Mouse (Mus musculus) forebrain, embryonic 16.5 days (tissue): ENCODE results near the gene Gstcd. TPM values are rescaled to one million over a fixed set of nuclear protein-coding genes. Genes with fewer than 3 reads are reported as not detected.
A peak's percentile ranks its signal among the peaks of the same experiment; 100 is the strongest.

Experiments
- ATAC-seq: fragments of 200-750 bp; cut with Nextera tagmentation; 2 replicates; pipeline ENCODE4 v1.8.0; 2017; ENCODE audit warnings: mild to moderate bottlenecking, moderate library complexity
- H3K27ac ChIP-seq: fragments of 300-500 bp; sonication (generic); 2 replicates; pipeline ENCODE4 v1.5.1; 2014; ENCODE audit warnings: low read length, control low read depth
- H3K27me3 ChIP-seq: fragments of 300-500 bp; sonication (generic); replicated peaks from 2 replicates; pipeline ENCODE4 v1.6.1; 2014; ENCODE audit warnings: low read length; ENCODE audit not compliant: control insufficient read depth, insufficient read depth
- H3K36me3 ChIP-seq: fragments of 300-500 bp; sonication (generic); 2 replicates; pipeline ENCODE4 v1.6.1; 2014; ENCODE audit not compliant: control insufficient read depth, insufficient read depth
- H3K4me1 ChIP-seq: fragments of 300-500 bp; sonication (generic); replicated peaks from 2 replicates; pipeline ENCODE4 v1.6.1; 2014; ENCODE audit warnings: low read length; ENCODE audit not compliant: control insufficient read depth, insufficient read depth
- H3K4me2 ChIP-seq: fragments of 300-500 bp; sonication (generic); 2 replicates; pipeline ENCODE4 v1.6.1; 2014; ENCODE audit warnings: mild to moderate bottlenecking, low read length, control low read depth
- H3K4me3 ChIP-seq: fragments of 300-500 bp; sonication (generic); replicated peaks from 2 replicates; pipeline ENCODE4 v1.5.1; 2014; ENCODE audit warnings: mild to moderate bottlenecking, low read length, control low read depth
- H3K9ac ChIP-seq: fragments of 300-500 bp; sonication (generic); replicated peaks from 2 replicates; pipeline ENCODE4 v1.6.1; 2014; ENCODE audit warnings: low read depth, low read length, control low read depth
- H3K9me3 ChIP-seq: fragments of 300-500 bp; sonication (generic); 2 replicates; pipeline ENCODE4 v1.6.1; 2016; ENCODE audit warnings: low read length; ENCODE audit not compliant: control insufficient read depth
- WGBS: fragments of 180-500 bp; shearing (Covaris S2); extraction: QIAGEN DNeasy Blood & Tissue Kit; methylation state at CpG from one replicate; pipeline ENCODE4 v1.1.7; 2014; 5-methylcytosine and 5-hydroxymethylcytosine counted together
- polyA plus RNA-seq: library from polyadenylated mRNA; unstranded; fragments of >200 nt; fragmentation: Nextera tagmentation; extraction: Ambion mirVana; gene quantifications from 2 replicates; pipeline ENCODE4 v1.2.1, GENCODE M21; 2015

Gene Gstcd
- polyA plus RNA-seq: 4.2 and 4.5 TPM in 2 replicates

DNA sequence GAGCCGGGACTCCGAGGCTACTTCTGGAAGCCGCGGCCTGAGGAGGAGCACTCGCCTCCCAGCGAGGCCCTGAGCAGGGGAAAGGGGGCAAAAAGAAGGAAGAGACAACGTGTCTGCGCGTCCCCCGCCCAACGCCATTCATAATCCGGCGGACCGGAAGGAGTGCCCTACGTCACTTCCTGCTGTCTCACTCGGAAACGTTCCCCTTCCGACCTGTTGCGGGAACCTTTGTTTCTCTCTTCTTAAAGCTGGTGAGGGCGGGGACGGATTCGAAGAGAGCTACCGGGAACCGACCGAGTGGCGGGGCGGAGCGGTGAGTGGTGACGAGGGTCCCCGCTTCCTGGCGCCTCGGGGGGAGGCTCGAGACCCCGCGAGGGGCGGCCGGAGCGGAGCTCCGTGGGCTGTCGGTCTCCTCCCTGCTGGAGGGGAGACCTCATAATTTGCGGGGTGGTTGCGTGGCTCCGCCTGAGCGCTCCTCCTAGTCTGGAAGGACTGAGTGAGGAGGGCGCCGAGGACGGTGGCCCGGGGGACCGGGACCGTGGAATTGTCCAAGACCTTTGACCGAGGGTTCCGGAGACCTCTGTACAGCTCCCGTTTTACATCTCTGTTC is at the start of gene Gstcd, which contains the start of gene Ints12:
Gstcd (minus strand) TSS at position 370 of the 610 bp plus-strand sequence.
Ints12 (plus strand) TSS at position 177 of the 610 bp plus-strand sequence.
- Histone ChIP-seq H3K9ac (peak within 1 kb of the TSS; percentile 95), H3K9me3 (no peaks in the 10 kb centered on the region), H3K36me3 (no peaks in the 10 kb centered on the region), H3K4me1 (peaks cover 20% of the 10 kb centered on the region), H3K27me3 (no peaks in the 10 kb centered on the region), H3K27ac (peak within 1 kb of the TSS; percentile 97), H3K4me2 (peak within 1 kb of the TSS; percentile 67), H3K4me3 (peak within 1 kb of the TSS; percentile 87)
- peak; percentile 98 for ATAC-seq
- under 1% methylated on average over 49 of the region's 53 CpGs for WGBS

DNA sequence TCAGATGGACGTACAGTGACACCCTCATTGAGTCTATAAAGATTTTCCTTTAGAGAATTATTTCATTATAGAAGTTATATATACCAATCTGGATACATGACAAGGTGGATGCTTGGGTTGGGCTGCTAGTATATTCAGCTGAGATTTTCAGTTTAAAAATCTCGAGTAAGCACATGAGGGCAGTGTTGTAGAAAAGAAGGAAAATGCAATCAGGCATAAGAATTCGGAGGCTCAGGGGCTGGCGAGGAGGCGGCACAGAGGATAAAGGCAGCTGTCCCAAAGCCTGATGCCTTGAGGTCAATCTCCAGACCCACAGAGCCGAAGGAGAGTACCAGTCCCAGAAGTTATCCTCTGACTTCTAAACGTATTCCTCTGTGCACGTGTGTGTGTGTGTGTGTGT is 40.8 kb upstream of the Gstcd start:
- H3K9me3 ChIP-seq: no peaks in the 10 kb centered on the region
- no peak overlapping the region for H3K27ac ChIP-seq
- H3K27me3 ChIP-seq: no peaks in the 10 kb centered on the region
- H3K4me1 ChIP-seq: no peaks in the 10 kb centered on the region
- no peak overlapping the region for H3K4me2 ChIP-seq
- no peak for ATAC-seq
- H3K4me3 ChIP-seq: no peak overlapping the region
- WGBS: 47% methylated on average over 8 of the region's 8 CpGs
- H3K9ac ChIP-seq: no peak overlapping the region
- no peaks in the 10 kb centered on the region for H3K36me3 ChIP-seq

DNA sequence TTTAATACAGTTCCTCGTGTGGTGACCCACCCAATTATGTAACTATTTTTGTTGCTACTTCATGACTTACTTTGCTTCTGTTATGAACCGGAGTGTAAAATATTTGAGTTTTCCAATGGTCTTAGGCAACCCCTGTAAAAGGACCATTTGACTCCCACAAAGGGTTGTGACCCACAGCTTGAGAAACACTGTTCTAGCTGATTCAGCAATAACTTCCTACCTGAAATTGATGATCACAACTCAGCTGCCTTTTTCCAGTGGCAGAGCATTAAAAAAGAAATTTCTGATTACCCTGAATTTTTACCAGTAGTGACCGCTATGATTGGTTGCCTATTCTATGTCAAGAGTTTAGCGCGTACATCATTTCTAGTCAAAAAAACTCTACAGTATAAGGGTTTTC is 39.5 kb upstream of the Gstcd start:
- no peaks in the 10 kb centered on the region for H3K27me3 ChIP-seq
- H3K9ac ChIP-seq: no peak overlapping the region
- ATAC-seq: no peak
- H3K27ac ChIP-seq: no peak overlapping the region
- H3K4me3 ChIP-seq: no peak overlapping the region
- no peak overlapping the region for H3K4me2 ChIP-seq
- H3K9me3 ChIP-seq: no peaks in the 10 kb centered on the region
- no peaks in the 10 kb centered on the region for H3K4me1 ChIP-seq
- WGBS: 94% methylated on average over 5 of the region's 5 CpGs
- H3K36me3 ChIP-seq: no peaks in the 10 kb centered on the region

DNA sequence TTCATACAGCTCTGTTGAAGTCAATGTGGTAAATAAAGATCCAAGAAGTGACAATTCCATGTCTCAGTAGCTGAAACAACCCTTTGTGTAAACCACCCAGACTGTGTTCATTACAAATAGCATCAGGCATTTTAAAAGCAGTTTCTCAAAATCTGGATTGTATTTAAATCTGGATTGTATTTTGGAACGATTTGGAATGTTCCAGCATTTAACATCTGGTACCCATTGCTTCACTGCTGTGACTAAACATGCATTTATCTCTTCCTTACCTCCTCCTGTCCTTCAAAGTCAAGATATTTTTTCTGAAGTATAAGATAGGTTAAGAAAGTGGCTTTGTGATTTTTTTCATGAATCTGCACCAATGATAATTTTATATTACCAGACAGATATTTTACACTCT is 21.4 kb upstream of the Gstcd start:
- Histone ChIP-seq H3K9ac (no peak overlapping the region), H3K36me3 (peaks cover 11% of the 10 kb centered on the region), H3K4me1 (no peaks in the 10 kb centered on the region), H3K9me3 (no peaks in the 10 kb centered on the region), H3K4me2 (no peak overlapping the region), H3K4me3 (no peak overlapping the region), H3K27ac (no peak overlapping the region), H3K27me3 (no peaks in the 10 kb centered on the region)
- ATAC-seq: no peak
- WGBS: 51% methylated on average over 1 of the region's 1 CpGs

DNA sequence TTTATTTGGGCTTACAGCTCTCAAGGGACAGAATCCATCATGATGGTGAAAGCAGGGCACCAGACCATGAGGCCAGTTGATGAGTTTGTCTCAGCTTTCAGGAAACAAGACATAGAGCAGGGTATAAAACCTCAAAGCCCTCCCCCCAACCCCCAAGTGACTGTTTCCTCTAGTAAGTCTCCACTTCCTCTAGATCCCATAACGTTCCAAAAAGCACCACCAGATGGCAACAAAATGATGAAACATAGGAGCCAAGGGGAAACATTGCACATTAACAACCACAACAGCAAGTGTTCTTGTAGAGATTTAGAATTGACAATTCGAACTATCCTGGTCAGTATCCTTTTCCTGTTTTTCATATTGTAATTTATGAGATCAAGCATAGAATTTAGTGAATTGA is 19.9 kb upstream of the Gstcd start:
- Histone ChIP-seq H3K4me3 (no peak overlapping the region), H3K4me2 (no peak overlapping the region), H3K9me3 (no peaks in the 10 kb centered on the region), H3K4me1 (no peaks in the 10 kb centered on the region), H3K9ac (no peak overlapping the region), H3K27me3 (no peaks in the 10 kb centered on the region), H3K27ac (no peak overlapping the region), H3K36me3 (peaks cover 14% of the 10 kb centered on the region)
- no peak for ATAC-seq
- 39% methylated on average over 2 of the region's 2 CpGs for WGBS

DNA sequence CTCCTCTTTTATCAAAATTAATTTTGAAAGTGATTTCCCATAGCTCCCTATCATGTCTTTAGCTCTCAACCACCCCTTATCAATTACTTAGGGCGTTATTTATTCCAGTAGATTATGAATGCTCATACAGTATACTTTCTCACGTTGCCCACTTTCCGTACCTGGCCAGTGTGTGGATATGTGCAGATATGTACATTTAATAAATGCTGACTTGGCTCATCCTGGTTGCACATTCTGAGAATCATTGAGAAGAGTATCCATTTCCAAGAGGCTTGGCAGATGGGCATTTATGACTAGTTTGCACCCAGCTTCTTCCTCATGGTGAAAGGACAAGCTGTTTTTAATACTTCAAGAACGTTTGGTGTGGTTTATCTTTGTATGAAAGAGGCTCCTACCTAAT is 18.0 kb upstream of the Gstcd start:
- Histone ChIP-seq H3K36me3 (peaks cover 21% of the 10 kb centered on the region), H3K27me3 (no peaks in the 10 kb centered on the region), H3K4me1 (no peaks in the 10 kb centered on the region), H3K4me3 (no peak overlapping the region), H3K9ac (no peak overlapping the region), H3K4me2 (no peak overlapping the region), H3K27ac (no peak overlapping the region), H3K9me3 (no peaks in the 10 kb centered on the region)
- no peak for ATAC-seq
- WGBS: 93% methylated on average over 4 of the region's 4 CpGs

DNA sequence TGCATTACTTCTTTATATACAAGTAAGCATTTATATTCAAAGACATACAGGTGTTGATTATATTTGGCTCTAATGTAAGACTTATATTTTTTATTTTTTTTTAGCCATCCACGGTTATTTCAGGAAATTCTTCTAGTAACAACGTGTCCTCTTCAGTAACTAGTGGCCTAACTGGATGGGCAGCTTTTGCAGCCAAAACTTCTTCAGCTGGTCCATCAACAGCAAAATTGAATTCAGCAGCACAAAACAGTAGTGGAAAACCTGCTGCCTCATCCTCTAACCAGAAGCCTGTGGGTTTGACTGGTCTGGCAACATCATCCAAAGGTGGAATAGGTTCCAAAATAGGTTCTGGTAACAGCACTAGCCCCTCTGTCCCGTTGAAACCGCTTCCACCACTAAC is 16.9 kb upstream of the Gstcd start:
- whole genome bisulfite sequencing: 96% methylated on average over 4 of the region's 4 CpGs
- Histone ChIP-seq H3K27me3 (no peaks in the 10 kb centered on the region), H3K4me3 (no peak overlapping the region), H3K36me3 (peaks cover 24% of the 10 kb centered on the region), H3K9ac (no peak overlapping the region), H3K27ac (no peak overlapping the region), H3K4me2 (no peak overlapping the region), H3K9me3 (no peaks in the 10 kb centered on the region), H3K4me1 (no peaks in the 10 kb centered on the region)
- no peak for ATAC-seq

DNA sequence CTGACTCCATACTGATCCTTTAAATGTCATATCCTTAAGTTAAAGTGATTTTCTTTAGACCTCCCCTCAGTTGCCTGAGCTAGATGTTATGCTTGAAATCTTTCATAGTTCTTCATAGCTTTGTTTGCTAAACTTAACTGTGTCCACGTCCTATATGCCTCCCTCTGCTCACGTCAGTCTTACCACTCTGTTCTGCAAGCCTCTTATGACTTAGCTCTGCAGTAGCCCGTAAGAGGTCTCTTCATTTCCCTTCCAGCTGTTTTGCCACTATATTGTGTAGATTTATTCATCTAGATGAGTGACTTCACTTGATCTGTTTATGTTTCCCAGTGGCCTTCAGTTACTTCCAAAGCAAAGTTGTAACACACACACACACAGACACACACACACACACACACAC is 12.6 kb upstream of the Gstcd start:
- Histone ChIP-seq H3K4me1 (no peaks in the 10 kb centered on the region), H3K27me3 (no peaks in the 10 kb centered on the region), H3K4me3 (no peak overlapping the region), H3K36me3 (peaks cover 34% of the 10 kb centered on the region), H3K9ac (no peak overlapping the region), H3K9me3 (no peaks in the 10 kb centered on the region), H3K27ac (no peak overlapping the region), H3K4me2 (no peak overlapping the region)
- WGBS: 87% methylated on average over 3 of the region's 3 CpGs
- no peak for ATAC-seq

DNA sequence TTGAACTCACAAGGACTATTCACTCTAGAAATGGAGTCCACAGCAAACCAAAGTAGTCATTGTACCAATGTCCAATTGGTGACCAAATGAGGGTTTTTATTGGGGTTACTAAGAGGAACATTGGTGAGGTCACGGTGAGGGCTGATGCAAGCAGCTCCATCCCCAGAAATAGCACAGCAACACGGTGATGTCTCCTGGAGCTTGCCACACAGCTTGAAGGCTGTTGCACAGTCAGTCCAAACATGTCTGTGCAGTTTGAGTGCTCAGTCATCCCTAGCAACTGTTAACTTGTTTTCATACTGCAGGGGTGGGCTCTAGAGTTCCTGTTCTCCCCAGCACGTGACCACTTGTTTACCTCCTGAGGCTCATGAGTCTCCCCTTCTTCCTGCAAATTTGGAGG is 11.9 kb upstream of the Gstcd start:
- H3K36me3 ChIP-seq: peaks cover 33% of the 10 kb centered on the region

DNA sequence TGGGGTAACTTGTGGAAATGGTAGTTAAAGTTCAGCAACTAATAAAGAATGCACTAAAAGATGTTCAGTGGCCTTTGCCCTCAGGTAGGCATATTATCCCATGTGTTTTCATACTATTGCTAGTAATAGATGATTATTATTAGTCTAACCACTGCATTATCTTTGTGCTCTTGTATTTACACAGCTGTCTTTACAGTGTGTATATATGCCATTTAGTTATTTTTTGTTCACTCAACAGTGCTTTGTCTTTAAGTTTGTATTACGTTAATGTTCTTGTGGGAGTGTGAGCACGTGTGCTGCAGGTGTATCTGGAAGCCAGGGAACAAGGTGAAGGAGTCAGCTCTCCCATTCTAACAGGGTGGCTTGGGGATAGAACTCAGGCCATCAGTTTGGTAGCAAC is 7.1 kb upstream of the Gstcd start:
- WGBS: 89% methylated on average over 2 of the region's 2 CpGs
- no peak overlapping the region for H3K27ac ChIP-seq
- peaks cover 23% of the 10 kb centered on the region for H3K36me3 ChIP-seq
- ATAC-seq: no peak
- no peaks in the 10 kb centered on the region for H3K27me3 ChIP-seq
- H3K4me3 ChIP-seq: no peak overlapping the region
- H3K9ac ChIP-seq: no peak overlapping the region
- no peaks in the 10 kb centered on the region for H3K4me1 ChIP-seq
- no peak overlapping the region for H3K4me2 ChIP-seq
- no peaks in the 10 kb centered on the region for H3K9me3 ChIP-seq

More for the DNA sequence above, 11.9 kb upstream of the Gstcd start:
- Histone ChIP-seq H3K9ac (no peak overlapping the region), H3K27ac (no peak overlapping the region), H3K4me2 (no peak overlapping the region), H3K4me1 (no peaks in the 10 kb centered on the region), H3K27me3 (no peaks in the 10 kb centered on the region), H3K4me3 (no peak overlapping the region), H3K9me3 (no peaks in the 10 kb centered on the region)
- WGBS: 86% methylated on average over 3 of the region's 3 CpGs
- no peak for ATAC-seq
